Mouse (Mus musculus): ENCODE data around the gene Kdm4a.
A peak's percentile ranks its signal among the peaks of the same experiment; 100 is the strongest.

Kdm4a gene

GRCm38 (mm10) chr4:118156559-118156958, 23.3 kb downstream of the Kdm4a start:
- no peak for DNase-seq (ENCODE audit: low spot score)

- no peak for DNase-seq (ENCODE audit: low spot score)
Measured at GRCm38 (mm10) chr4:118154889-118155288, 25.0 kb downstream of the Kdm4a start.

- peak; percentile 54 for DNase-seq (ENCODE audit: low spot score)
Measured at GRCm38 (mm10) chr4:118152020-118152785, 27.6 kb downstream of the Kdm4a start.

GRCm38 (mm10) chr4:118150804-118151203, 29.0 kb downstream of the Kdm4a start:
- no peak for DNase-seq (ENCODE audit: low spot score)

GRCm38 (mm10) chr4:118149956-118150680, 29.7 kb downstream of the Kdm4a start:
- no peak for DNase-seq (ENCODE audit: low spot score)

GRCm38 (mm10) chr4:118149055-118149576, 30.7 kb downstream of the Kdm4a start:
- DNase-seq (ENCODE audit: low spot score) = no peak

DNA sequence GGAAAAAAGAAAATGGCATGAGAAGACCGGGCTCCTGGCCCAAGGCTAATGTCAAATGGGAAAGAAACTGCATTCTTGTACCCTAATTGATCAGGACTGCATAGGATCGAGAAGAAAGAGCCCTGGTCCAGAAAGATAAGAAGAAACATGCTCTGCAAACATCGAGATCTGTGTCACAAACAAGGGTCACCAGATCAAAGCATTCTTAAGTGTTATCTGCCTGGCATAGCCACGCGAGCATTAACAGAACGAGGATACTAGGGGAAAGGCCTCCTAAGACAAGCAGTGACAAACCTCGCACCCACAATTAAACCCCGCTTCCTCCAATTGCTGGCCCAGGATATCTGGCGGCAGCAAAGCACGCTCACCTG, 31.5 kb downstream of the Kdm4a start:
- DNase-seq (ENCODE audit: low spot score) = no peak

DNA sequence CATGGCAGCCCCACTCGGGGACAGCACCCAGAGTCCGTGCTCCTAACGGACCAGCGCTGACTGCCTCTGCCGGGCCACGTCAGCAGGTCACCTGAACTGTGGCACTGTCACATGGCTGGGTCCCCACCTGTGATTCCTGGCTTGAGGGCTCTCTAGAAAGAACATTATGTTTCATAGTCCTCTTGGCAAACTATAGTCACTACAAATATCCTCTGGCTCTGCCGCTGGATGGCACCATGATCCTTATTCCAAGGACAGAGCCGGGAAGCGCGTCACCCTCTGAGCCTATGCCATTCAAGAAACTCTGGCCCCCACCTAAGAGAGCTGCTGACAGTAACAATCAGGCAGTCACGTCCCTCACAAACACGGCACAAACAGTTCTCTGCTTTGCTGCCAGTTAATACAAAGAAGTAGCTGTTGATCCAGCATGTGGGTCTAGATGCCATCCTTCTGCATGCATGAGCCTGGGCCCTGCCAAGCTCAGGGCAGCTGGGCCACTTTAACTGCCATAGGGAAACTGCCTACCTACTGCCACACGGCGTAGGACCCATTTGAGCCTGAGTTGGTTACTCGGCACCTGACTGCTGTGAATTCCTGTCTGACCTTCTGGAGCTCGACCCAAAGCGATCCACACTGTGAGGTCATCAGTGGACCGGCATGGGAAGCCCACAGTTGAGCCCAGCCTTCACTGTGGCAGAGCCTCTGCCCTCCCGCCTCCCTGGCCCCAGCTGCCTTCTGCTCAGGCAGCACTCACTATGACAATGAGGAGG, 32.1 kb downstream of the Kdm4a start:
- no peak for DNase-seq (ENCODE audit: low spot score)

GRCm38 (mm10) chr4:118147090-118147489, 32.8 kb downstream of the Kdm4a start:
- DNase-seq (ENCODE audit: low spot score) = no peak

DNA sequence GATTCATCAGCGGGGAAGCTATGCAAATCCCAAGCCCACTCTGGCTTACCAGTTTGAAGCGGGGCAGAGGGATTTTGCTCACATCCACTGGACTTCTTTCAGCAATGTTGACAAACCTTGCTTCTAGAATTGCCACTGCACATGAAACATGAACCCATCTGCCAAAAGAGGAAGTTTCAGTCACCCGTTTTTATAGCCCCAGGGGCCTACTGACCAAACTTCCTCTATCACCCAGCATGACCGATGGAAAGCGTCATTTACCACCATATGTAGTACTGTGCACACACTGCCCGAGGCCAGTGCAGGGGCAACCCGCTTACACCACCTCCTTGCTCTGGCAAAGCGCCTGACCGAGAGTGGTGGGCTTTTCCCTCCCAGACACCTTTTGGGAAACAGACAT, 35.5 kb downstream of the Kdm4a start:
- peak; percentile 53 for DNase-seq (ENCODE audit: low spot score)

DNA sequence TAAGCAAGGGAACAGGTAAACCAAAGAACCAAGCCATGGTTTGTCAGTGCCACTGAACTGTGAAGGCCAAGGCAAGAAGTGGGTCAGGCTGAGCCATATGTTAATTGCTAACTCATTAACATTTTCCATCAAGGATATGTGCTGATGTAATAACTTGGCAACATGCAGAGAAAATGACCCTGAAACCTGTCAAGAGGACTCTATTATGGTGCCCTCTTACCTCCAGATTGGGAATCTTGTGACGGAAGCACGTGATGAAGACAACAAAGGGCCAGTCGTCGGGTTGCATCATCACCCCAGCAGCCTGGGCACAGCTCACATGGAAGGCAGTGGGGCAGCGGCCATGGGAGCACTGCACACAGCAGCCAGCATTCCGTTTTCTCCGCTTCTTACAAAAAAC, 36.2 kb downstream of the Kdm4a start:
- no peak for DNase-seq (ENCODE audit: low spot score)

DNA sequence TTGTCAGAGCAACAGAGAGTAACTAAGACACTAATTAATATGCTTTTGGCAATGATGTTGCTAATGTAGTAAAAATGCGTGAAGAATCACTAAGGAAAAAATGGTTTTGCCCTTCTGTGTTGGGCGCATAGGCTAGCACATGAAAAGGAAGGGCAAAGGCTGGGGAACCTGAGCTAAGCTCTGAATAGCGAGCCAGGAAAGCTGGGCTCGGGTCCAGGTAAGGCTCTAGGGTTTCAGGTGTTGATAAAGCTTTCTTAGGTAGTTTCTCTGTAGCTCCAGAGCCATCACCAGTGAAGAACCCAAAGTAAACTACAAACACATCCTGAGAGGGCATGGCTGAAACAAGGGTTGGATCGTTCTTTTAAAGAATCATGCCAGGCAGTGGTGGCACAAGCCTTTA, 38.3 kb downstream of the Kdm4a start:
- DNase-seq (ENCODE audit: low spot score) = no peak

- peak; percentile 24 for DNase-seq (ENCODE audit: low spot score)
Measured at GRCm38 (mm10) chr4:118138891-118139290, 41.0 kb downstream of the Kdm4a start.

DNA sequence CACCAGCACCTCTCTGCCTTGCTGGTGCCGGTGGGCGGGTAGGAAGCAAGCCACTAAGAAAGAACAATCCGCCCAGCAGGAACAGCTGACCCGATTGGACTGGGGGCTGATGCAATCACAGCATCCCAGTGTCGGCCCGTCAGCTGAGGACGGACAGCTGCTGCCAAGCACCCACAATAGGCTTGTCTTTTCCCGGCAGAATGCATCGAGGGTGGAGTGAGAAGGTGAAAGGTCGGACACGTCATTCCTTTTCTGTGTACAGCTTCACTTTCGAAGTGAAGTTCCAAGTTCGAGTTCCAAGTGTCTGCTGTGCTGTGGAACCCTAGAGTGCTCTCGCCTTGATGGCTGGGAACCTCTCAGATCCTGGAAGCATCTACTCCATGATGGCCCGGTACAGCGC, 42.0 kb downstream of the Kdm4a start:
- peak; percentile 24 for DNase-seq (ENCODE audit: low spot score)

DNA sequence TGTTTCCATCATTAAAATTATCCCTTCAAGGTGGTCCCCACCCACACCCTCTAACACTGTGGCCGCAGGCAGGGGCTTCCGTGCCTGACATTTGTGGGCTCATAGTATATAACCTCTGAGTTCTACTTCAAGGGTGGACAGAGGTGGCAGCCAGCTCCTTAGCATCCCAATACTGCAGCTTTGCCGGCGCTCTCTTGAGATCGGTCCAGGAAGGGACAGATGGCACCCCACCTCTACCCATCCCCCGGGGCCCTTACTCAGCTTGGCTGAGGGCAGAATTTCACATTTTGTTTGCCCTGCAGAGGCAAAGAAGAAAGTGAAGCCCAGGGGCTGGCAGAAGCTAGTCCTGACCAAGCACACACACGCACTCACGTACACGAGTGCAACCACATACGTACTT, 42.5 kb downstream of the Kdm4a start:
- DNase-seq (ENCODE audit: low spot score) = no peak

GRCm38 (mm10) chr4:118135414-118135813, 44.4 kb downstream of the Kdm4a start:
- DNase-seq (ENCODE audit: low spot score) = no peak

- peak; percentile 95 for DNase-seq (ENCODE audit: low spot score)
Measured at GRCm38 (mm10) chr4:118134485-118135365, 45.1 kb downstream of the Kdm4a start, which contains the start of gene St3gal3. Gene St3gal3, minus strand, starts transcription at chr4:118134914.

GRCm38 (mm10) chr4:118131329-118131728, 48.5 kb downstream of the Kdm4a start:
- no peak for DNase-seq (ENCODE audit: low spot score)

- no peak for DNase-seq (ENCODE audit: low spot score)
Measured at GRCm38 (mm10) chr4:118123030-118123704, 56.7 kb downstream of the Kdm4a start.

- no peak for DNase-seq (ENCODE audit: low spot score)
Measured at GRCm38 (mm10) chr4:118122078-118122477, 57.8 kb downstream of the Kdm4a start.

GRCm38 (mm10) chr4:118117565-118117964, 62.3 kb downstream of the Kdm4a start:
- DNase-seq (ENCODE audit: low spot score) = no peak
